Mouse (Mus musculus): ENCODE measurements around the gene Mterf1b.

- TF ChIP-seq CTCF (IDR thresholded peaks at IDR 0.05; ENCODE audit: low read depth) (no peak), EP300 (IDR thresholded peaks at IDR 0.05; ENCODE audit: low read depth) (no peak)
Observed at GRCm38 (mm10) chr5:4161554-4161953, 30.6 kb upstream of the Mterf1b start.
